Mouse (Mus musculus) liver, embryonic 12.5 days (tissue): ENCODE results near the gene Slc25a17. TPM values are rescaled to one million over a fixed set of nuclear protein-coding genes. Genes with fewer than 3 reads are reported as not detected.

Experiments
- ATAC-seq: fragments of 200-750 bp; cut with Nextera tagmentation; 2 replicates; pipeline ENCODE4 v1.8.0; 2017; ENCODE audit warnings: moderate number of reproducible peaks, mild to moderate bottlenecking, moderate library complexity
- H3K27ac ChIP-seq: fragments of 300-500 bp; sonication (generic); 2 replicates; pipeline ENCODE4 v1.5.1; 2016; ENCODE audit warnings: mild to moderate bottlenecking
- H3K27me3 ChIP-seq: fragments of 300-500 bp; sonication (generic); replicated peaks from 2 replicates; pipeline ENCODE4 v1.6.1; 2016; ENCODE audit warnings: mild to moderate bottlenecking, moderate library complexity
- H3K36me3 ChIP-seq: fragments of 300-500 bp; sonication (generic); 2 replicates; pipeline ENCODE4 v1.6.1; 2016; ENCODE audit warnings: mild to moderate bottlenecking, moderate library complexity
- H3K4me1 ChIP-seq: fragments of 300-500 bp; sonication (generic); 2 replicates; pipeline ENCODE4 v1.6.1; 2016
- H3K4me2 ChIP-seq: fragments of 300-500 bp; sonication (generic); 2 replicates; pipeline ENCODE4 v1.6.1; 2016; ENCODE audit warnings: mild to moderate bottlenecking, moderate library complexity
- H3K4me3 ChIP-seq: fragments of 300-500 bp; sonication (generic); 2 replicates; pipeline ENCODE4 v1.5.1; 2016; ENCODE audit warnings: mild to moderate bottlenecking, moderate library complexity
- H3K9ac ChIP-seq: fragments of 300-500 bp; sonication (generic); 2 replicates; pipeline ENCODE4 v1.6.1; 2016; ENCODE audit warnings: mild to moderate bottlenecking, moderate library complexity
- H3K9me3 ChIP-seq: fragments of 300-500 bp; sonication (generic); replicated peaks from 2 replicates; pipeline ENCODE4 v1.6.1; 2016; ENCODE audit warnings: mild to moderate bottlenecking, moderate library complexity
- WGBS: fragments of 180-500 bp; shearing (Covaris S2); methylation state at CpG from one replicate; pipeline ENCODE4 v1.1.7; 2016; ENCODE audit not compliant: insufficient replicate concordance; 5-methylcytosine and 5-hydroxymethylcytosine counted together
- polyA plus RNA-seq: library from polyadenylated mRNA; unstranded; fragments of >200 nt; fragmentation: Nextera tagmentation; extraction: Ambion mirVana; gene quantifications from 2 replicates; pipeline ENCODE4 v1.2.1, GENCODE M21; 2016

Gene Slc25a17
- polyA plus RNA-seq, 1 experiment from 2014 or later, result 49.2 TPM

DNA sequence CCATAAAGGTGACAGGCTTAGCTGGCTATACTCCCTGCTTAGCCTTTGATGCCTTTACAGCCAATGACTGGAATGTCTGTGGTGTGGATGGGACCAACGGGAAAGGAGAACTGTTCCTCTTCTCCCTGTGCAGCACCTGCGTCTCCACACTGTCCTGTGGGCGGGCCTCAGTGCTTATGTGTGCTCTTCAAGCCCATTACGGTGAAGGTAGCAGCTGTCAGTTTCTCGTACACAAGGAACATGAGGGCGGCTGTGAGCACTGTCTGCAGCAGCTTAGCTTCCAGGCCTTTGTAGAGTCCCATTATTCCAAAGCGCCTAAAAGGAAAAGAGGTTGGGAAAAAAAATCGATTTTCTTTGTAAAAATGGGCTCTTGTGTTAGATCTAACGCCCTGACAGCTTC, 41.1 kb downstream of the Slc25a17 start:
- 84% methylated on average over 9 of the region's 9 CpGs for WGBS
- Histone ChIP-seq H3K9me3 (no peaks in the 10 kb centered on the region), H3K27me3 (no peaks in the 10 kb centered on the region), H3K36me3 (peaks cover 79% of the 10 kb centered on the region), H3K4me3 (no peak overlapping the region), H3K4me1 (no peaks in the 10 kb centered on the region), H3K9ac (no peak overlapping the region), H3K27ac (no peak overlapping the region), H3K4me2 (no peak overlapping the region)
- ATAC-seq, result no peak

DNA sequence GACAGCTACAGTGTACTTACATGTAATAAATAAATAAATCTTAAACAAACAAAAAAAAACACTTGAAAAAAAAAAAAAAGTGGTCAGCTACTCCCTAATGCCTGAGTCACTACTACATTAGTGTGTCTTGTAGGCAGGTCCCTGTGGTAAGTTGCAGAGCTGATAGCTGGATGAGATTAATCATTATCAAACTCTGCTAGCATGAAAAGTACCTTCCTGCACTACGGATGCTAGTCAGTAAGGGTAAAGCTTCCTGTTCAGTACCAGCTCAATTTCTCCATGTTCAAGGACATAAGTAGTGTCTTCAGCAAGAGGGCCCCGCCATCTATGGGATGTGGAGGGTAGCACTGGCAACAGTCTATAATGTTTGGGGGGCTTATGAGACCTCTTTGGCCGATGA, 46.7 kb downstream of the Slc25a17 start:
- no peaks in the 10 kb centered on the region for H3K27me3 ChIP-seq
- peaks cover 30% of the 10 kb centered on the region for H3K36me3 ChIP-seq
- H3K27ac ChIP-seq, result no peak overlapping the region
- no peaks in the 10 kb centered on the region for H3K4me1 ChIP-seq
- no peak for ATAC-seq
- no peak overlapping the region for H3K4me2 ChIP-seq
- no peaks in the 10 kb centered on the region for H3K9me3 ChIP-seq
- WGBS, result 60% methylated on average over 3 of the region's 3 CpGs
- no peak overlapping the region for H3K9ac ChIP-seq
- H3K4me3 ChIP-seq, result no peak overlapping the region

DNA sequence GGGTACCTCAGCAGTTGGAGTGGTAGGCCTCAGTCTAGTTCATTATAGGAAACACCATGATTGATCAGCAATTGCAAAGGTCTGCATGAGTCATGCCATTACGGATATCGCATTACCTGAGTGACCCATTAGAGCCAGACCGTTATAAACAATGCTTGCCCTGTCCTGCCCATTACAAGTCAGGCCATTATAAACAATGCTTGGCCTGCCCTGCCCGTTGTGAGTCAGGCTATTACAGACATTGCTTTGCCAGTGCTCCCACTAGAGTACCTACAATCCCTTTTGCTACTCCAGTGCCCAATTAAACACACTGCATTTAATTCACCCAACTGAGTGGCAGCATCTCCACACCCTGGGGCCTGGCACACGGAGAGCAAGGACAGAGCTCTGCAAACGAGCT, 49.6 kb downstream of the Slc25a17 start:
- H3K27ac ChIP-seq, result no peak overlapping the region
- no peak overlapping the region for H3K9ac ChIP-seq
- no peak for ATAC-seq
- H3K4me3 ChIP-seq, result no peak overlapping the region
- H3K4me1 ChIP-seq, result no peaks in the 10 kb centered on the region
- H3K36me3 ChIP-seq, result peaks cover 1% of the 10 kb centered on the region
- no peak overlapping the region for H3K4me2 ChIP-seq
- H3K9me3 ChIP-seq, result no peaks in the 10 kb centered on the region
- no peaks in the 10 kb centered on the region for H3K27me3 ChIP-seq
- WGBS, result 71% methylated on average over 6 of the region's 6 CpGs

- H3K4me3 ChIP-seq, result no peak overlapping the region
- H3K9ac ChIP-seq, result no peak overlapping the region
- 89% methylated on average over 9 of the region's 9 CpGs for WGBS
- H3K9me3 ChIP-seq, result no peaks in the 10 kb centered on the region
- H3K27ac ChIP-seq, result no peak overlapping the region
- no peak for ATAC-seq
- H3K27me3 ChIP-seq, result no peaks in the 10 kb centered on the region
- H3K4me1 ChIP-seq, result no peaks in the 10 kb centered on the region
- no peak overlapping the region for H3K4me2 ChIP-seq
- no peaks in the 10 kb centered on the region for H3K36me3 ChIP-seq
Measured at GRCm38 (mm10) chr15:81310353-81310752, 50.3 kb downstream of the Slc25a17 start.

DNA sequence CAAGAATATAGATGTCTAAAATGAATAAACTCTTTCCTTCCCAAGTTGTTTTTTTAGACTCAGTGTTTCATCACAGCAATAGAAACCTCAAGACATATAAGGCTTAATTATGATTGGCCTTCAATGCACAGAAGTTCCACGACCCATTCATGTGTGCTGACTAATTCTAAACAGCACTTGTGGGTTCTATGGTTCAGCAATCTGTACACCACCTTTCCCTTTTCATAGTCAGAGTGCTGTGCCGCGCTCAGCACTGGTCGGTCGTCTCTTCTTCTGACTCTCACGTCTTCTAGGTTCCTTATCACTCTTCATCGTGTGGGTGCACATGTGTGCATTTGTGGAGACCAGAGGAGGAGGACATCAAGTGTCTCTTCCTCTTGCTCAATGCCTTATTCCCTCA, 52.6 kb downstream of the Slc25a17 start:
- WGBS, result 65% methylated on average over 7 of the region's 7 CpGs
- no peak overlapping the region for H3K27ac ChIP-seq
- ATAC-seq, result no peak
- no peaks in the 10 kb centered on the region for H3K36me3 ChIP-seq
- no peak overlapping the region for H3K4me2 ChIP-seq
- H3K4me1 ChIP-seq, result no peaks in the 10 kb centered on the region
- no peaks in the 10 kb centered on the region for H3K27me3 ChIP-seq
- no peaks in the 10 kb centered on the region for H3K9me3 ChIP-seq
- H3K4me3 ChIP-seq, result no peak overlapping the region
- H3K9ac ChIP-seq, result no peak overlapping the region

DNA sequence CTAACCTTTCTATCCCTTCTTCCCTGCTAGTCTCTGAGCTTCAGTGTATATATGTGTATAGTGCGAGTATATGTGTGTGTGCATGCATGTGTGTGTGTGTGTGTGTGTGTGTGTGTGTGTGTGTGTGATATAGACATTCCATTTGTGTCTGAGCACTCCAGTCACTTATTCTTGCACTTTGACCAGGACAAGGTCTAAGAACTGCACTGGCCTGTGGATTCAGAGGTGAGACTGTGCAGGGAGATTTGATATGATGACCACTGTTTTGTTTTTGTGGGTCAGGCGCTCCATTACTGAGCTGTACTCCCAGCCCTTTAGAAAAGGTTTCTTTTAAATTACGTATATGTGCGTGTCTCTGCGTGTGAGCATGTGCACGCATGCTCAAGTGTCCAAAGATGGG, 54.1 kb downstream of the Slc25a17 start:
- Histone ChIP-seq H3K36me3 (no peaks in the 10 kb centered on the region), H3K27me3 (no peaks in the 10 kb centered on the region), H3K27ac (no peak overlapping the region), H3K9me3 (no peaks in the 10 kb centered on the region), H3K4me2 (no peak overlapping the region), H3K4me1 (no peaks in the 10 kb centered on the region), H3K9ac (no peak overlapping the region), H3K4me3 (no peak overlapping the region)
- ATAC-seq, result no peak
- WGBS, result 79% methylated on average over 6 of the region's 6 CpGs

DNA sequence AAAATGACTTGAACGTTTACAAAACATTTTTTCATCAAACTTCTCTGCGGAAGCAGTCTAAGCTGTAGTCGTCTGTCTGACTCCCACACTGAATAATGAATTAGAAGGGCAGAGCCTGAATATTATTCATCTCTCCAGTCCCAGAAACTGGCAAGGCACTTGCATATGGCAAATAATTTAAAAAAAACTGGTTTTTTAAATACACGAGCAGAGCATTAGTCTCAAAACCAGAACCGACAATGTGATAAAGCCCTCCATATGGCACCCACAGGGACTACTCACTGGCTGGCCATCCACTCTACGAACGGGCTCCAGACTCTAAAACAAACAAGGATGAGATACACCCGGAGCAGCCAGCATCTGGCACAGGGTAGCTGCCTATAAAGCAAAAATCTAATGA, 55.6 kb downstream of the Slc25a17 start:
- H3K27me3 ChIP-seq, result no peaks in the 10 kb centered on the region
- 70% methylated on average over 8 of the region's 8 CpGs for WGBS
- H3K9ac ChIP-seq, result no peak overlapping the region
- H3K27ac ChIP-seq, result no peak overlapping the region
- H3K4me1 ChIP-seq, result no peaks in the 10 kb centered on the region
- no peak overlapping the region for H3K4me2 ChIP-seq
- no peaks in the 10 kb centered on the region for H3K36me3 ChIP-seq
- no peak for ATAC-seq
- H3K4me3 ChIP-seq, result no peak overlapping the region
- no peaks in the 10 kb centered on the region for H3K9me3 ChIP-seq

- H3K9me3 ChIP-seq, result no peaks in the 10 kb centered on the region
- H3K27me3 ChIP-seq, result no peaks in the 10 kb centered on the region
- no peak overlapping the region for H3K4me2 ChIP-seq
- no peaks in the 10 kb centered on the region for H3K36me3 ChIP-seq
- no peak overlapping the region for H3K4me3 ChIP-seq
- no peaks in the 10 kb centered on the region for H3K4me1 ChIP-seq
- no peak overlapping the region for H3K27ac ChIP-seq
- no peak for ATAC-seq
- no peak overlapping the region for H3K9ac ChIP-seq
- 74% methylated on average over 7 of the region's 7 CpGs for WGBS
Measured at GRCm38 (mm10) chr15:81304006-81304405, 56.6 kb downstream of the Slc25a17 start.

DNA sequence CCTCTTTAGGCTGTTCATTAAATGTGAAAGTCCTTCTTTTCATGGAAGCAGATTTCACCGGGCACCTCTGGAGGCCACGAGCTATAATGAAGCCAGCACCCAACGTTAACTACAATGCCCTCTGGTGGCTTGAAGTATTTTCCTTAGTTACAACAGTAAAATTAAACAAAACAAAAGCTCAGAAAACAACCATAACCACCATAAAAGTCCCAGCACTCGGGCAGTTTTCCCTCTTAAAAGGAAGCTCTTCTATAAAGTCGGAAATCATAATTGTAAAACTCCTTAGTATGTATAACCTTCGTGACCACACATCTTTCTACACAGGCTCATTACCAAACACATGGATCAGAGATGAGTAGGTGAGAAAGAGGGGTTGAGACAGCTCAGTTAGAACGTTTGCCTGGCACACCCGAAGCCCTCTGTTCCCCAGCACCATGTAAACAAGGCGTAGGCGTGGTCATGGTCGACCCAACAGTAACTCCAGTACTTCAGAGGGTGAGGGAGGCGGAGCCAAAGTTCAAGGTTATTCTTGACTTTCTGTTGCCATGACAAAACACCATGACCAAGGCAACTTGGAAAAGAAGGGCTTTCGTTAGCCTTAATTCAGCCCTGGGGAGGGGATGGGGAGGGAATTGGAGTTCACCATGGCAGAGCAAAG, 58.3 kb downstream of the Slc25a17 start:
- H3K4me2 ChIP-seq, result no peak overlapping the region

DNA sequence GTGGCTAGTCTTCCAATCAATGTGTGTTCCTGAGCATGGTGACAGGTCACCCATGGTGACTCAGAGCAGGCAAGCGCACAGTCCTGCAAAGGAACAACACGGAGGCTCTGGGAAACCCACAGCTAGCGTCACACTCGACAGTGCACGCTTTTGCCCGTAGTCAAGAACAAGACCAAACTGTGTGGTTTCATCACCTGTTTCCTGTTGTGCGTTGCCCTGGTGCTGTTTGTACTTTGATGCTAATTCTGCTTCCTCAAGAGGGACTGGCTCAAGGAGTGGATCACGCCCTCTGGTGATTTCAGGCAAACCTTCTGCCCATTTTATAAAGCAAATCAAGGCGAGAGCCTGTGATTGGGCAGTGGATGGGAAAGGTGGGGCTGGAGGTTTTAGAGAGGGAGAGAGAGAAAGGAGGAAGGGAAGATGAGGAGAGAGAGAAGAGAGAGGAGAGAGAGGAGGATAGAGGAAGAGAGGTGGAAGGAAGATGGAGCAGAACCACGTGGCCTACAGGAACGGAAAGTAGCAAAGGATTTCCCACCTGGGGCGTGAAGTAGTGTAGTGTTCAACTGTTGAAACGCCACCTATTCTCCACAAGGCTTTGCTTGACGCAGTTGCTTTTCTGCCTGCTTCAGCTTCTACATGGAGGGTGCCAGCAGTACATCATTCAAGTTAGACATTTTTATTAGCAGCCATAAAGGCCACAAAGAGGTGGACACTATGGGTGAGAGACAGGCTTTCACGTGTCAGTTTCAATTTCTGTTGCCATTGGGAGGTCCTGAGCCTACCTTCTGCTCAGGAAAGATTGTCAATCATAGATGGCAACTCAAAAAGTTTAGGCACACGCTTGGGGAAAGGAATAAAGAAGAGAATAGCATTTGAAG, 59.2 kb downstream of the Slc25a17 start:
- ATAC-seq, result no peak
- H3K27me3 ChIP-seq, result no peaks in the 10 kb centered on the region
- H3K4me2 ChIP-seq, result no peak overlapping the region
- H3K4me3 ChIP-seq, result no peak overlapping the region
- H3K9me3 ChIP-seq, result no peaks in the 10 kb centered on the region
- H3K9ac ChIP-seq, result no peak overlapping the region
- no peaks in the 10 kb centered on the region for H3K36me3 ChIP-seq
- no peak overlapping the region for H3K27ac ChIP-seq
- H3K4me1 ChIP-seq, result no peaks in the 10 kb centered on the region
- 35% methylated on average over 16 of the region's 16 CpGs for WGBS

More for the DNA sequence above, 58.3 kb downstream of the Slc25a17 start:
- H3K4me3 ChIP-seq, result no peak overlapping the region
- H3K27me3 ChIP-seq, result no peaks in the 10 kb centered on the region
- WGBS, result 53% methylated on average over 13 of the region's 13 CpGs
- no peak overlapping the region for H3K27ac ChIP-seq
- H3K4me1 ChIP-seq, result no peaks in the 10 kb centered on the region
- H3K9ac ChIP-seq, result no peak overlapping the region
- no peaks in the 10 kb centered on the region for H3K36me3 ChIP-seq
- H3K9me3 ChIP-seq, result no peaks in the 10 kb centered on the region
- ATAC-seq, result no peak

GRCm38 (mm10) chr15:81300520-81301069, 60.0 kb downstream of the Slc25a17 start:
- H3K27ac ChIP-seq, result no peak overlapping the region
- H3K9me3 ChIP-seq, result no peaks in the 10 kb centered on the region
- H3K4me1 ChIP-seq, result no peaks in the 10 kb centered on the region
- H3K27me3 ChIP-seq, result no peaks in the 10 kb centered on the region
- no peak overlapping the region for H3K4me3 ChIP-seq
- WGBS, result 70% methylated on average over 3 of the region's 3 CpGs
- no peak for ATAC-seq
- H3K36me3 ChIP-seq, result no peaks in the 10 kb centered on the region
- no peak overlapping the region for H3K9ac ChIP-seq
- H3K4me2 ChIP-seq, result no peak overlapping the region

GRCm38 (mm10) chr15:81299549-81299948, 61.1 kb downstream of the Slc25a17 start:
- Histone ChIP-seq H3K4me2 (no peak overlapping the region), H3K36me3 (no peaks in the 10 kb centered on the region), H3K4me1 (no peaks in the 10 kb centered on the region), H3K9me3 (no peaks in the 10 kb centered on the region), H3K9ac (no peak overlapping the region), H3K27me3 (no peaks in the 10 kb centered on the region), H3K27ac (no peak overlapping the region), H3K4me3 (no peak overlapping the region)
- WGBS, result 66% methylated on average over 4 of the region's 4 CpGs
- no peak for ATAC-seq
